In the genomic region with DNA sequence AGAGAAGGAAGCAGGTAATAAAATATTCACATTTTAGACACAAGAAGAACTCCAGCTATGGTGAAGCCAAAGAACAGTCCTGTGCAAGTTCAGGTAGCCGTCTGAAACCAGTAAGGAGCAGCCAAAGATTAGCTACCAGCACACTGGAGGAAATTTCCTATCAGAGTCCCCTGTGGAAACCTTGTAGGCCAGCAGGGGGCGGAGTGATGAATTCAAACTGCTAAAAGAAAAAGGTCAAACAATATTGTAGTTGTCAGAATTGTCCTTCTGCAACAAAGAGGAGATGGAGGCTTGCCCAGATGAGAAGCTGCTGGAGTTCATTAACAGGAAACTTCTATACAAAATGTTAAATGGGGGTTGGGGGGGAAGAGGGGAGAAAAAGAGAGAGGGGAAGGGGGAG, we compare ENCODE assay signal across 9 mouse cellular contexts.
DNase-seq lines count a peak whose midpoint lies in the region; ATAC-seq lines count a peak whose summit lies in the region.
"Had no signal": no experiment of that assay in that cellular context is flagged by ENCODE, and none has a peak within 500 bp of the region (broad histone marks: within the 10 kb centered on the region; RNA-seq: fewer than 3 reads in every experiment).

No protein-coding gene starts in this region.

- no peaks in the 10 kb centered on the region for H3K9me3 ChIP-seq in midbrain, embryonic 10.5 days (replicated peaks)
- no peaks in the 10 kb centered on the region for H3K9me3 ChIP-seq in midbrain, embryonic 13.5 days

- peak; percentile 15 for DNase-seq in cerebellum, adult 8-10 months
- no peak for DNase-seq in cerebellum, adult 11 months
- DNase-seq in midbrain, embryonic 10.5 days (ENCODE audit: low spot score): peak; percentile 36
- DNase-seq in cerebellum, postnatal 25 days: peak; percentile 29 to 62
- DNase-seq in kidney, postnatal 4 days: peak; percentile 80 to 83
- DNase-seq in lung, postnatal 36 days: peak; percentile 50

- H3K4me3 ChIP-seq in midbrain, embryonic 10.5 days: no peak overlapping the region
- H3K4me3 ChIP-seq in midbrain, embryonic 13.5 days (replicated peaks): no peak overlapping the region
- H3K4me3 ChIP-seq: embryonic facial prominence, embryonic 15.5 days had no signal

- H3K36me3 ChIP-seq in midbrain, embryonic 10.5 days: no peaks in the 10 kb centered on the region
- no peaks in the 10 kb centered on the region for H3K36me3 ChIP-seq in midbrain, embryonic 13.5 days
- H3K36me3 ChIP-seq: embryonic facial prominence, embryonic 15.5 days had no signal

- ATAC-seq in midbrain, embryonic 13.5 days: no peak
- no peak for ATAC-seq in activated CD4-positive, CD25-positive, alpha-beta regulatory T cell, adult 4 months

- H3K4me2 ChIP-seq in midbrain, embryonic 13.5 days (replicated peaks): no peak overlapping the region
- H3K4me2 ChIP-seq: embryonic facial prominence, embryonic 15.5 days had no signal

- no peaks in the 10 kb centered on the region for H3K27me3 ChIP-seq in midbrain, embryonic 10.5 days (ENCODE audit: low read depth, poor library complexity, severe bottlenecking)
- no peaks in the 10 kb centered on the region for H3K27me3 ChIP-seq in midbrain, embryonic 13.5 days
- H3K27me3 ChIP-seq: embryonic facial prominence, embryonic 15.5 days had no signal

- no peak overlapping the region for H3K9ac ChIP-seq in midbrain, embryonic 13.5 days (replicated peaks)
- H3K9ac ChIP-seq: embryonic facial prominence, embryonic 15.5 days had no signal

- no peaks in the 10 kb centered on the region for H3K4me1 ChIP-seq in midbrain, embryonic 10.5 days
- no peaks in the 10 kb centered on the region for H3K4me1 ChIP-seq in midbrain, embryonic 13.5 days (replicated peaks)
- H3K4me1 ChIP-seq: embryonic facial prominence, embryonic 15.5 days had no signal

- 37% methylated on average over 2 of the region's 2 CpGs for WGBS in midbrain, embryonic 10.5 days
- 34% methylated on average over 2 of the region's 2 CpGs for WGBS in midbrain, embryonic 13.5 days

- H3K27ac ChIP-seq in midbrain, embryonic 10.5 days (replicated peaks): no peak overlapping the region
- no peak overlapping the region for H3K27ac ChIP-seq in midbrain, embryonic 13.5 days
- H3K27ac ChIP-seq: embryonic facial prominence, embryonic 15.5 days had no signal
